Mouse (Mus musculus): ENCODE results near the gene Actbl2.

DNA sequence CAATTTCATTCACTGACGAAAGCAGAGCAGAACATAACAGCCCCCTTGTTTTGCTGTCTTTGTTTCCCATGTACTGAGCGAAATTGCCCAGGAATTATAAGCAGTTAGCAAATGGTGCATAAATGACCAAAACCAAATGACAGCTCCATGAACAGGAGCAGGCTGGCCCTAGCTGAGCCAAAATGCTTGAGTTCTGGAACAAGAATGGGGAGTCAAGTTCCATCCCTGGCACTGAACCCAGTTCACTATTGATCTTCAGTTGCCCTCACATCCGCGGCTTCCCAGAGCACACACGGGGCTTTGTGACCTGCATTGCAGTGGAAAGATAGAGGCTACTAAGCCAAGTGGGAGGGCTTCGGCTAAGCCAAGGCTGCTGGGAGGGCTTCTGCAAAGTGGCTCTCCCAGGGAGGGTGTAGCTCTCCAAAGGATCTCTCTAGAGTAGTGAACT lies 19.1 kb upstream of the Actbl2 start:
- TF ChIP-seq POLR2A (IDR thresholded peaks at IDR 0.05; ENCODE audit: insufficient read depth, low read depth, low read length) (no peak), CTCF (IDR thresholded peaks at IDR 0.05; ENCODE audit: insufficient read depth, low read depth, low read length) (no peak)
